Mouse (Mus musculus) right cerebral cortex, postnatal 10 days (tissue): ENCODE data around the gene Cldnd2.

Experiments
- DNase-seq, 2 experiments: peaks; one replicate each; pipeline ENCODE4 v3.0.0; 2021; ENCODE audit warnings: low spot score in 2 of 2

Gene Cldnd2

DNA sequence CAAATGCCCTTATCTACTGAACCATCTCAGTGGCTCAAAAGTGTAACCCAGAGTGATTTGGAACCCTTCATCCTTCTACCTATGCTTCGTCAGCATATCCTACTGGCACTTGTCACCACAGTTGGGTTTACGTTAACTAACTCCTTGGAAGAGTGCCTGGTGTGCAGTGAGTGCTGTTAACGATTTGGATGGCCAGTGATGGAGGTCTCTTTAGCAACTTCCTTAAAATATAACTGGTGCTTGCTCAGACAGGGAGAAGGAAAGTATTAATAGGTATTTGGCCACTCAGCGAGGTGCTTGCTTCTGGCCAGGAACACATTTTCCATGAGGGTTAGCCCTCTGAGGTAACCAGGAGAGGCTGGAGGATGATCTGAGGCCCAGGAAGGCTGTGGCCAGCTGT is 7.2 kb downstream of the Cldnd2 start:
- DNase-seq = no peak

DNA sequence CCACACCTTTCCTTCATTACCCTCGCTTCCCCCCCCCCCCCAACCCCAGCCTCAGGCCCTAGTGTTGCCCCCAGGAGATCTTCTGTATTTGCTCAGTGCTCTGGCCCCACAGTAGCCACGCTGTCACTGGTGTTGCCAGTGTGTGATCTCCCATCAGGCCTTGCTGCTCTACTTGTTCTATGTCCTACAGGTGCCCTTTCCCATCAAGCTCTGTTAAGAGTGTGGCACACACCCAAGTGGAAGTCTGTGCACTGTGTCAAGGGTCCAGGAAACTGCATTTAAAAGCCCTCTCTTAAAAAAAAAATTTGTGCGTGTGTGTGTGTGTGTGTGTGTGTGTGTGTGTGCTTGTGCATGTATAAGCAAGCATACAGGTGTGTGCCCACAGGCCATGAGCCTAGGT is 7.7 kb downstream of the Cldnd2 start:
- DNase-seq = no peak

DNA sequence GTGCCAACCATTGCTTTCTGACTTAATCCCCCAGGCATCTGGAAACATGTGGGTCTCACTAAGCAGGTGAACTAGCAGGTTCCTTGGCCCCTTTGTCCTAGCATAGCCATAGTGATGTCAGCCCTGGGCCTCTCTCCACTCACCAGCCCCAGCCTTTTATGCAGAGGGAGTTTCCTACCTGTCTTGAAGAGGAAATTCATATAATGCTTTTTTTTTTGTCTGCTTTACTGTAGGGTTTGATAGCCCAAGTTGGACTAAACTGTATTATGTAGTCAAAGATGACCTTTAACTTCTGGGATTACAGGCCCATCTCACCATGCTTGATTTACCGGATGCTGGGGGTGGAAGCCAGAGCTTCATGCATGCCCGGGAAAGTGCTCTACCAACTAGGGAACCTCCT is 9.2 kb downstream of the Cldnd2 start:
- no peak for DNase-seq

DNA sequence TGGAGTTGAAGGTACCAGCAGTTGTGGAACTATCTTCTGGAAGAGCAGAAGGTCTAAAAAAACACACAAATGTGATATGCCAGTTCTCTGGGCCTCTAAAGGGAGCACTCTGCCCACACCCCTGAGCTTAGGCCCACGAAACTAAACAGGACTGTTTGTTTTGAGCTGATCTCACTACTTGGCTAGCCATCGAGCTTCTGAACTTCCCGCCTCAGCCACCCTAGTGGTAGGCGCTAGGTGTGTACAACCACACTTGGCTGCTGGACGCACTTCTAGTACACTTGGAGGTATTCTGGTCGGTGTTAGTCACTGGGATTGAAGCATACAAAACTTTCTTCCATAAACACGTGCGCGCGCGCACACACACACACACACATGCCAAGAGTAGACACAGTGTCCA is 11.1 kb downstream of the Cldnd2 start:
- DNase-seq = no peak

DNA sequence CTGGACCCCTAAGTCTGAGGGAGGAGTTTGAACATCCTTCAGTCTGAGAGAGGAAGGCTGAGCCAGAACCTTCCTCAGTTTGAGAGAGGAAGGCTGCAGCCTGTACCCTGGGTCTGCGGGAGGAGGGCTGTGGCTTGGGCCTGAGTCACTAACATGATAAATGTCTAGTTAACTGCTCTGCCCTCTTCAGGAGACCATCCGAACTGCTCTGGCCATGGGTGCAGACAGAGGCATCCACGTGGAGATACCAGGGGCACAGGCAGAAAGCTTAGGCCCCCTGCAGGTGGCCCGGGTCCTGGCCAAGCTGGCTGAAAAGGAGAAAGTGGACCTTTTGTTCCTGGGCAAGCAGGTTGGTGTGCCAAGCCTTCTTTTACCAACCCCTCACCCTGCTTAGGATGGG is 12.0 kb downstream of the Cldnd2 start:
- DNase-seq = no peak

DNA sequence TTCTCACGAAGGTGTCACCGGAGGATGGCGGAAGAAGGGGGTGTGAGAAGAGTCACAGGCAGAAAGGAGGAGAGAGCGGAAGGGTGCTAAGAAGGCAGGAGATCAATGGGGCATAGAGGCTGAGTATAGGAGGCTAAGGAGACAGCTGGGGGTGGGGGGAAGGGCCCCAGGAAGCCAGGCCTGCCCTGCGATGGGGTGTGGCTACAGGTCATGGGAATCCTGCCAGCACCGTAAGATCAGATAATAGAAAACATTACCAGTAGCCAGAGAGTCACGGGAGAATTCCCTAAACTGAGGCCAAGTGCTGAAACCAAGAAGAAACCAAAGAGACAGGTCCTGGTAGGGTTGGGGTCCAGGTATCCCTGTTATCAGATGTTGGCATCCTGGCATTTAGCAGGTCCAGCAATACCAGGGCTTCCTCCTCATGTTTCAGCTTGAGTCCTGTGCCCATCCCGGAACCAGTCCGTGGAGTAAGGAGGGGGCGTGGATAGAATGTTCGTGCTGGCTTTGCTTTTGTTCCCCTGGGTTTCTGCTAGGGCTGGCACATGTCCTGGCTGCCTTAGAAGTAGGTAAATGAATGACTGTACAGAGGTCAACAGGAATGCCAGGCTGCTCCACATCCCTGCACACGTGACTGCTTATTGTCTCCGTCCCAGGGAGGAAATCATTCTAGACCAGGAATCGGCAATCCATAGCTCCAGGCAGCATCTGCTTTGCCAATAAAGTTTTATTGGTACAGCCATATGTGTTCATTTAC is 13.2 kb downstream of the Cldnd2 start:
- DNase-seq = no peak

DNA sequence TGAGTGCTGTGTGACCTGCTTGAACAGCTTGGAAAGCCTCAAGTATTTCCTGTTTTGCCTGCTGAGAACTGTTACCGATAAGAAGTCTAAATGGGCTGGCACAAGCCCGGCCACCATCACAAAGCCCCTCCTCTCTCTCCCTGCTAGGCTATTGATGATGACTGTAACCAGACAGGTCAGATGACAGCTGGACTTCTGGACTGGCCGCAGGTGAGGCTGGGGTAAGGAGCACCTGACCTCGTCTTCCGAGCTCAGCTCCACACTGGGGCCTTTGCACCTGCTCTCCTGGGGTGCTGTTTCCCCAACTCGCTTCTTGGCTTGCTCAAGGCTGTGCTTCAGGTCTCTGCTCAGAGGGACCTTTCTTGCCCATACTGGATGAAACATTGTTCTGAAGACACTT is 13.8 kb downstream of the Cldnd2 start:
- DNase-seq = no peak

DNA sequence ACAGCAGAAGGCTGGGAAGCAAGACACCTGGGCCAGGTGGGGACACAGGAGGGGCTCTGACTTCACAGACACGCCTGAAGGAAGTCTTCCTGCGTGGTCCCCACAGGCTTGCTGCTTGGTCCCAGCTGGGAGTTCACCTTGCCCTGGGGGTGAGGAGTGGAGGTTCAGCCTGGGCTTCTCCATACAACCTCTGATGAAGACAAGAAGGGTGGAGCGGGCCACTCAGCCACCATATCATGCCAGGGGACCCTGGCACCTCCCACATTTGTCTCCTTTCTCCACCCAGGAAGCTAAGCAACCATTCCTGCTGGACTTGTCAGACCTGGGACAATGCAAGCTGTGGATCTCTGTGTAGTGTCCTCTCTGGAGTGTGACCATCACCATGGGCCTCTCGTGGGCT is 22.3 kb downstream of the Cldnd2 start, which contains the start of gene Vsig10l:
Gene Vsig10l, plus strand, starts transcription at position 301 of the 400 bp plus-strand sequence.
- no peak for DNase-seq

DNA sequence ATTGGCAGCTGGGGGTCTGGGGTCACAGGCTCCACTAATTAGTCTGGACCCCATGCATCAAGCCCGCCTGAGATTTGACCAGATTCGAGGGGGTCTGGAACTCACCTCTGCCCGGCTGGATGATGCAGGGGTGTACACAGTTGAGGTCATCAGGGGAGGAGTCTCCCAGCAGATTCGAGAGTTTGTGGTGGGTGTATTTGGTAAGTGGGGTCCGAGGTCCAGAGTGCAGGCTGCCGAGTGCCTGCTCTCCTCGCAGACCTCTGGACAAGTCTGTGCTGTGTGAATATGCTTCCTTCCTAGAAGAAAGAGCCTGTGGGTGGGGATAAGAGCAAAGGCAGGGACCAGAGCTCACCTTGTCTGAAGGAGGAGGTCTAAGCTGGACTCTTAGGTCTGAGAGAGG is 23.4 kb downstream of the Cldnd2 start:
- DNase-seq = no peak

DNA sequence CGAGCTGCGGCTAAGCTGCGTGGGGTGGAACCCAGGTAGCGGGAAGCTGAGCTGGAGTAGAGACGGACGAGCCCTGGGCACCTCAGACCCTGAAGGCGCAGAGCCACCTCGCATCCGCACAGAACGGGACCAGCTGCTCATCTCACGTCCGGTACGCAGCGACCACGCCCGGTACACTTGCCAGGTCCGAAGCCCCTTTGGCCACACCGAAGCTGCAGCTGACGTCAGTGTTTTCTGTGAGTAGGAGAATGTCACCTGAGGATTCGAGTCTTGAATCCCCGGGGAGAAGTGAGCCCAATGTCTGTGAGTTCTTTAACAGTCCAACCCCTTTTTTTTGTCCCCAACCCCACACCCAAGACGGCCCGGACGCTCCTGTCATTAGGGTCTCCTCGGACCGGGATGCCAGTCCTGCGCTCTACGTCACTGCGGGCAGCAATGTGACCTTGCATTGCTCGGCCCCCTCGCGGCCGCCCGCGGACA is 24.3 kb downstream of the Cldnd2 start:
- no peak for DNase-seq

DNA sequence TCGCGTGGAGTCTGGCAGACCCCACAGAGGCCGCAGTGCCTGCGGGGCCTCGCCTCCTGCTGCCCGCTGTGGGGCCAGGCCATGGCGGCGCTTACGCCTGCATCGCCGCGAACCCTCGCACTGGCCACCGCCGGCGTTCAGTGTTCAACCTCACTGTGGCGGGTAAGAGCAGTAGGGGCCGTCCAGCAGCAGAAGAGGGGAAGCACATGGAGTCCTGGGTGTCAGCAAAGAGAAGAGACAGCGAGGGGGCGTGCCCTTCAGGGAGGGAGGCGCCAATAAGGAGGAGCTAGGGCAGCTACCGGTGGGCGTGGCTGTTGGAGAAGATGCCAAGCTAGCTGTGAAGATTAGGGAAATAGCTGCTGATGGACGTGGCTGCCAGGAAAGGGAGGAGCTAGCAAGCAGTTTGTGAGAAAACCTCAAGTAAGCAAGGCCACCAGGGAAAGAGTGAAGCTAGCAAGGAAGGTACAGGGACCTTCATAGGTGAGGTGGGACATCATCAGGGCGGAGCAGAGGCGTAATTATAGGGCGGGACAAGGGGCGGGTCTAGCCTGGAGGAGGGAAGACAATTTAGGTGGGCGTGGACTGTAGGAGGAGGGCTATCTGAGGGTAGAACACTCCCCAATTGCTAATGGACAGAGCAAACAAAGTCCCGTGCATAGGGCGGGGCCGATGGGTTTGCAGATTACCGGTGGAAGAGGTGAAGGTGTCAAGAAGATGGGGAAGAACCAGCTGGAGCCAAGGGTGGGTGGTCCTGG is 24.9 kb downstream of the Cldnd2 start:
- peak; percentile 91 to 93 for DNase-seq

DNA sequence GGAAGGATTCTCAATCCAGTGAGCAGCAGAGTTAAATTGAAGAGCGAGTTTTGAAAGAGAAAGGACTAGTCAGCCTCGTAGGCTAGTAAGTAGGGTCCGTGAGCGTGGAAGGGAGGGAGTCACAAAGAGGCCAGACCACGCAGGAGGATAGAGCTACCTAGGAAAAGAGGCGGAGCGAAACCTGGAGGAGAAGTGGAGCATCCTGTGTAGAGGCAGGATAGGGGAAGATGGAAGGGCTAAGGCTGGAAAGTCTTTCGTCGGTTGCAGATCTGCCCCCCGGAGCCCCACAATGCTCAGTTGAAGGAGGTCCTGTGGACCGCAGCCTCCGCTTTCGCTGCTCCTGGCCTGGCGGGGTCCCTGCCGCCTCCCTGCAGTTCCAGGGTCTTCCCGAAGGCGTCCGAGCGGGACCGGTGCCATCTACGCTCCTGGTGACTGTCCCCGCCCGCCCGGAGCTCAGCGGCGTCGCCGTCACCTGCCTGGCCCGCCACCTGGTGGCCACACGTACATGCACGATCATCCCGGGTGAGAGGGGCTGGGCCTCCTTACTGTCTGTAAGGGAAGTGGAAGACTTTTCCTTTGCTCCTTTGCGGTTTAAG is 25.6 kb downstream of the Cldnd2 start:
- peak; percentile 86 to 87 for DNase-seq

DNA sequence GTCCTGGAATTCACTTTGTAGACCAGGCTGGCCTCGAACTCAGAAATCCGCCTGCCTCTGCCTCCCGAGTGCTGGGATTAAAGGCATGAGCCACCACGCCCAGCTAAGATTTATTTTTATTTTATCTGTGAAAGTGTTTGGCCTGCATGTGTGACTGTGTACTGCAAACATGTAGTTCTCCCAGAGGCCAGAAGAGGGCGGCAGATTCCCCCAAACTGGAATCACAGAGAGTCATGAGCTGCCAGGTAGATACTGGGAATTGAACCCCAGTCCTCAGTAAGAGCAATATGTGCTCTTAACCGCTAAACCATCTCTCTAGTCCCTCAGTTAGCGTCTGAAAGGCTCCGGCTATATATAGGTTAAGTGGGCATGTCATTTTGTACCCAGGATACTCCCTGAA is 29.8 kb downstream of the Cldnd2 start:
- no peak for DNase-seq

DNA sequence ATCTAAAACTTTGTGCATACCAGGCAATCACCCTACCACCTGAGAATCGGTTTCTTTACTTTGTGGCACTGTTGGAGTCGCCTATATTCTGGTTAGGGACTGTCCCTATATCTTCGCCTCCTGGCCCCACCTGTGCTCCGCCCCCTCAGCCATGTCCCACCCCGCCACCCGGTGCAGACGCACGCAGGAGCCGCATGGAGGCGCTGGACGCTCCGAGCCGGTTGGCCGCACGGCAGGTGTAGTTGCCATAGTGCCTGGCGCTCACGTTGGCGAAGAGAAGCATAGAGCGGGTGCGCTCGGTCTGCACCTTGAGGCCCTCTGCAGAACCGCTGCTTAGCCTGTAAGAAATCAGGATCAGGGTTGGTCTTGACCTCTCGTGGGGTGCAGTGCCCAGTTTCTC is 35.1 kb downstream of the Cldnd2 start:
- DNase-seq = no peak

DNA sequence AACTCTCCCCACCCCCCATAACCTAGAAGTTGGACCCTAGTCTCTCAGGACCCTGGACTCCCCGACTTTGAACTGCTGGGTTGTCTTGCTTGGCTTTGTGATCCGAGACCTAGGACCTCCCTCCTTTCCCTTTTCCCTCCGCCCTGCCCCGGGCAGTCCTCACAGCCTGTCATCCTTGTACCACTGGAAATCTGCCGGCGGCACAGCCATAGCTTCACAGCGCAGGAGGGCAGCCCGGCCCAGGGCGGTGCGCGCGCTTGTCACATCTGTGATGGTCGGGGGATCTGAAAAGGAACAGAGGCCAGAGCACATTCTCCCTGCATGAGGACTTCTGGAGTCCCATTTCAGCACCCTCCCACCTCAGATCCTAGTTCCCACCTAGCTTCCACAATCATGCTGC is 35.8 kb downstream of the Cldnd2 start:
- no peak for DNase-seq

DNA sequence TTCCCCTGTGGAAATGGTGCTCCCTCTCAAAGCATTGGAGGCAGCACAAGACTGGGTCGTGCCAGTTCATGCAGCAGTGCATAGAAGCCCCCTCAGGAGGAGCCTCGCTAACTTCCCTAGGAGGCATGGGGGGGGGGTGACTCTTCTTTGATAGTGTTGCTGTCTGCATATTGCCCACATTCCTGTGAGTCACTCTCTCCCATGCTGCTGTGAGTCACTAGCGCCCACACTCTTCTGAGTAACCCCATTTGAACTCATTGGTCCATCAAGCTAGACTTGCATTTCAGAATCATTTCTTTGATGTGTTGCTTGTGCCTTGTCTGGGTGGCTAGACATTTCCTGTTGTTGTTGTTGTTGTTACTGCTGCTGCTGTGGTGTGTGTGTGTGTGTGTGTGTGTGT is 40.6 kb downstream of the Cldnd2 start:
- DNase-seq = peak in 1 of 2 experiments; percentile 72

DNA sequence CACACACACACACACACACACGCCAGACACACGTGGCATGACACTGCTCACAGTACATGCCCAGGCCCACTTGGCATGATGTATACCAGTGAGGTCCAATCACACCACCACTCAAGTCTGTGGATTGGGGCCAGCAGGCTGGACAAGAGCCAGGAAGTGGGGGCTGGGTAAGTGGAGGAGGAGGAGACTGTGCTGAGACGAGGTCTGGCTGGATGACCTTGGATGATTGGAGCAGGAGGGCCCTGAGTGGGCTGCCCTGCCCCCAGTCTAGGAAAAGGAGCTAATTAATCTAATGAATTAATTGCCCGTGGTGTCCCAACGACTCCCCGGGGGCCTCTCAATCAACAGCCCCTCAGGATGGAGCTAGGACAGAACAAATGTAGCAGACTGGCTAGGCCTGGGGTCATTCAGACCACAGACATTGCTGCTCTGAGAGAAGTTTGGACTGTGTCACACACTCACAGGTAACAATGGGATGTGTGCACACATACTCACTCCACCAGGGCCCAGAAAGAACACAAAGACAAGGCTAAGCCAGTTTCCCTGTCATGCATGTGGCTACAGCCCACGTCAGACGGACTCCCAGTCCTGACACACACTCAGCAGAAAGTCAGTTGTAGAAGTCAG is 41.6 kb downstream of the Cldnd2 start:
- peak; percentile 68 to 72 for DNase-seq

DNA sequence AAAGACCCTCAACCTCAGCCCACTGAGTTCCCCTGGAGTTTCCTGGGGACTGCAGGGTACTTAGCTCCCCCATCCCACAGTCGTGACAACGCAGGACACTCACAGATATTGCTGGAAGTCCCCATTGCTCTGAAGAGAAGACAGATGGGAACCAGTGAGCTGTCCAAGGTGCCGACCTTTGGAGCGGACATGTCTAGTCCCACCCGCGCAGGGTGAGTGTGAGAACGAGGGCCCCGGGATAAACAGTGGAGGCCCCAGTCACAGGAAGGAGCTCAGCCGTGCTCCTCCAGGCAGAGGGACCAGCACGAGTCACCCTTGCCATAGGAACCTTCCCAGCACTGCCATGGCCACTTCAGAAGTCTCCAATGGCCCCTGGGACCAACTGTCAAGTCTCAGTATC is 42.7 kb downstream of the Cldnd2 start:
- DNase-seq = no peak

DNA sequence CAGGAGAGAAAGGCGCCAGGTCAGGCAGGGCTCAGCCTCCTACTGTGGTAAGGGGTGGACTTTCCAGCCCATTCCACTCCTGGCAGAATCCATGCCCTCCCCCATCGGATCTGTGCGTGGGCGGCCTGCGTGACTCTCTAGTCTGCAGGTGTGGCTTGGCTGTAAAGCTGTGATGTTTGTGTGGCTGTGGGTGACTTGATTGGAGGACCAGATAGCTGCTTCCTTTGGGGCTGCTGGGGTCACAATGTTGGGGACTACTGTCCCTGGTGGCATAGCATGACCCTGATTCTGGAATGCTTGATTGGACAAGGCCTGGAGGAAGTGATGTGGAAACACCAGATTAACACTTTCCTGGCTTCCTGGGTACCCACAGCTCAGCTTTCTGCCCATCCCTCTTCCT is 48.1 kb downstream of the Cldnd2 start:
- DNase-seq = peak in 1 of 2 experiments; percentile 62

DNA sequence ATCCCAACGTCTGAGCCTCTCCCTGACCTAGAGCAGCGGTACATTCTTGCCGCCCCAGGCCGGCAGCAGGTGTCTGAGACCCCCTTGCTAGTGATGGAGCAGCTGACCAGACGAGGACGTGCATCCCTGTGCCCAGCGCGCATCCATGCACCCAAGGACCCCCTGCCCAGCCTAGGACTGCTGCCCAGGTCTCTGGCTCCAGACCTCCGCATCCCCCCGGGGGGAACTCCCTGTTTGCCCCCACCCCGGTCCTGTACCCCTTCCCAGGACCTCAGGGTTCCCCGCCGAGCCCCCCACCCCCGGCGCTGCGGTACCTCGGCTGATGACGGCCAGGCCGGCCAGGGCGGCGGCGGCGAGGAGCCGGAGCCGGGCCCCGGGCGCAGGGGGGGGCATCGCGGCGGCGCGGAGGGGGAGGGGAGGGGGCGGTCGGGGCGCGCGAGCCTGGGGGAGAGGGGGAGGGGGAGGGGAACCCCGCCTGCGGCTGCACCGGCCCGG is 49.1 kb downstream of the Cldnd2 start, which contains the start of gene Iglon5:
Gene Iglon5, minus strand, starts transcription at position 445 of the 495 bp plus-strand sequence.
- DNase-seq = peak in 1 of 2 experiments; percentile 56

DNA sequence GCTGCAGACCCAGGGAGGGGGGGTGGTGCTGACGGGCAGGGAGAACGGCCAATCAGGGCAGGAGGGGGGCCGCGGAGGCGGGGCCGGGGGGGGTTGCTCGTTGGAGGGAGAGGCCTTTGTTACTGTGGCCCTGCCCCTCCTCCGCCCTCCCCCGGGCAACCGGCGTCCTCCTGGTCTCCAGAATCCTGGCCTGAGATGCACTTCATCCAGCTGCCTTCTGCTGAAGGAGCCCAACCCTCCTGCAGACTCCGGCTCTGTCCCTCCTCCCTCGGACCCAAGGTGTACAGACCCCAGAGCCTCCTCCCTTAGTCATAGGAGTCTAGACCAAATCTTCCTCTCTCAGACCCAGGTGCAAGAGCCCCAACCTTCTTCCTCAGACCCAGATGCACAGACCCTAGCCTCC is 49.6 kb downstream of the Cldnd2 start:
- peak; percentile 89 for DNase-seq

DNA sequence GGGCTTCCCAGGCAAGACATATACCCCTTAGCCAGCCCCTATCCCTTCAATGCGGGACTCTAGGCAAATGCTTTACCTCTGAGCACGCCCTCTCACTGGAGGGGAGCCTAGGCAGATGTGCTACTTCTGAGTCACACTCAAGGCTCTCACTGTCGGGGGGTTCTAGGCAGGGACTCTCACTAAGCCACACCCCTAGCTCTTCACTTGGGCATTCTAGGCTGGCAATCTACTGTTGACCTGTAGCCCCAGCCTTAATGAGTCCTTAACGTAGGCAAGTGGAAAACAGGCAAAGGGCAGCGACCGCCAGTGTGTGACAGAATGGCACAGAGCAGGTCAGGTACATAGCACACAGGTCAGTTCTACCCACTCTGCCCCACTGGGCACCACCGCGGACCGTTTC is 50.3 kb downstream of the Cldnd2 start:
- no peak for DNase-seq
